Mouse (Mus musculus): ENCODE data around the gene Adm2. TPM values are rescaled to one million over a fixed set of nuclear protein-coding genes. Genes with fewer than 3 reads are reported as not detected.

The Adm2 gene
- polyA plus RNA-seq, 1 experiment from 2014 or later, result not detected

DNA sequence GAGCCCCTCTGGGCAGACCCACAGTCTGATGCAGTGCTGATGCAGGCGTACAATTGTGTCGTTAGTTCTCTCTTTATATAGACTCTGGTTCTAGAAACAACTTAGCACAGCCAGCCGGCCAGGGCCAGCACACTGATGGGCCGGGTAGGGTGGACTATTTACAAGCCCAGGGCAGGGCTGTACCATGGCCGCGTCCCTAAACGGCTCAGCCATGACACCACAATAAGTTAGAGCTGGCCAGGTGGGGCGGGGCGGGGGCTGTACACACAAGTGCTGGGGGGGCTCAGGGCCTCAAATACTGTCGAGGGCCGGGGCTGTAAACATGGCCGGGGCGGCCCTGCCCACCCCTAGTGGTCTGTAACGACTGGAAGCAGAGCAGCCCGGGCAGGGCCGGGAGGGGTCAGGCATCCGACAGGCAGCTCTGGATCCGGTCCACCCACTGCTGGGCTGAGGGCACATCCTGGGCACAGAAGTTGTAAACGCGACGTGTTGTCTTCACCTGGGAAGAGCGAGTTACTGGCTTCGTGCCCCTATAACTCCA, 34.2 kb upstream of the Adm2 start:
- Histone ChIP-seq H3K27ac (ENCODE audit: low read length) (no peak overlapping the region), H3K36me3 (ENCODE audit: control insufficient read depth, insufficient read depth, low read length) (peaks cover 39% of the 10 kb centered on the region), H3K4me1 (ENCODE audit: control insufficient read depth, insufficient read depth, low read length) (no peaks in the 10 kb centered on the region), H3K9me3 (ENCODE audit: control insufficient read depth, low read depth, low read length) (no peaks in the 10 kb centered on the region), H3K4me2 (replicated peaks; ENCODE audit: low read depth, low read length) (no peak overlapping the region), H3K9ac (replicated peaks; ENCODE audit: low read depth, low read length) (no peak overlapping the region), H3K27me3 (ENCODE audit: control insufficient read depth, insufficient read depth, low read length) (no peaks in the 10 kb centered on the region), H3K4me3 (ENCODE audit: low read depth, low read length) (no peak overlapping the region)
- ATAC-seq (ENCODE audit: insufficient number of reproducible peaks, insufficient read depth, low FRiP score, low read depth), result no peak
- 87% methylated on average over 23 of the region's 23 CpGs for WGBS

DNA sequence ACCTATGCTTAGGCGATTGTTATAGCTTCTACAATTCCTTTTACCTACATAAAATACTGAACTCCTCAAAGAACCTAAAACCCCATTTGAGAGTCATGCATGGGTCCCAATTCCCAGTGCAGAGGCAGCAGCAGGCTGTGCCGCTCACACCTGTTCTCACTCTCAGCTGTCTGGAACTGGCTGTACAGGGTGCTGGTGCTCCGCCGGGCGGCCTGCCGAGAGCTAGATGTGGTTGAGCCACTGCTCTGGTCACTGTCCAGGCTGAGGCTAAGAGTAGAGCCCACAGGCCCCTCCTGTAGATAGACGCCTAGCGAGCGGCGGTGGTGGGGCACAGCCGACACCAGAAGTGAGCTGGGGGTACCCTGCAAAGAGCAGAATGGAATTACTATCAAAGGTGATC, 33.1 kb upstream of the Adm2 start:
- no peak overlapping the region for H3K4me2 ChIP-seq (replicated peaks; ENCODE audit: low read depth, low read length)
- 94% methylated on average over 11 of the region's 11 CpGs for WGBS
- no peak overlapping the region for H3K27ac ChIP-seq (ENCODE audit: low read length)
- no peaks in the 10 kb centered on the region for H3K9me3 ChIP-seq (ENCODE audit: control insufficient read depth, low read depth, low read length)
- H3K27me3 ChIP-seq (ENCODE audit: control insufficient read depth, insufficient read depth, low read length), result no peaks in the 10 kb centered on the region
- H3K36me3 ChIP-seq (ENCODE audit: control insufficient read depth, insufficient read depth, low read length), result peaks cover 51% of the 10 kb centered on the region
- H3K4me1 ChIP-seq (ENCODE audit: control insufficient read depth, insufficient read depth, low read length), result no peaks in the 10 kb centered on the region
- no peak for ATAC-seq (ENCODE audit: insufficient number of reproducible peaks, insufficient read depth, low FRiP score, low read depth)
- no peak overlapping the region for H3K4me3 ChIP-seq (ENCODE audit: low read depth, low read length)
- no peak overlapping the region for H3K9ac ChIP-seq (replicated peaks; ENCODE audit: low read depth, low read length)

DNA sequence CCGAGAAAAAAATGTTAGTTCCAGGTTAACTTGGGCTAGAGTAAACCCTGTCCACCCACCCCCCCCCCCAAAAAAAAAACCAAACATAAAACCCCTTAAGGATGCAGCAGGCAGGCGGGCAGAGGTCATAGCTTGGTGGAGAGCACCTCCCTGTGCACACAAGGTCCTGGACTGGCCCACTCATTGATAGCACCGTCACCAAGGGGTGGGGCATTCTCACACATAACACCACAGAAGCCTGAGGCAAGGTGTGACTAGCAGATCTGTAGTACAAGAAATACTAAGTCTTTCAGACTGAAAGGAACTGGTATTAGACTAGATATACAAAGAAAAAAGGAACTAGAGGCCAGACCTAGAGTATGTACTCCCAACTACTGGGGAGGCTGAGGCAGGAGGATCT, 31.0 kb upstream of the Adm2 start:
- Histone ChIP-seq H3K4me2 (replicated peaks; ENCODE audit: low read depth, low read length) (no peak overlapping the region), H3K9ac (replicated peaks; ENCODE audit: low read depth, low read length) (no peak overlapping the region), H3K4me3 (ENCODE audit: low read depth, low read length) (no peak overlapping the region), H3K27me3 (ENCODE audit: control insufficient read depth, insufficient read depth, low read length) (no peaks in the 10 kb centered on the region), H3K4me1 (ENCODE audit: control insufficient read depth, insufficient read depth, low read length) (no peaks in the 10 kb centered on the region), H3K36me3 (ENCODE audit: control insufficient read depth, insufficient read depth, low read length) (peaks cover 67% of the 10 kb centered on the region), H3K27ac (ENCODE audit: low read length) (no peak overlapping the region), H3K9me3 (ENCODE audit: control insufficient read depth, low read depth, low read length) (no peaks in the 10 kb centered on the region)
- no peak for ATAC-seq (ENCODE audit: insufficient number of reproducible peaks, insufficient read depth, low FRiP score, low read depth)
- 77% methylated on average over 3 of the region's 3 CpGs for WGBS

DNA sequence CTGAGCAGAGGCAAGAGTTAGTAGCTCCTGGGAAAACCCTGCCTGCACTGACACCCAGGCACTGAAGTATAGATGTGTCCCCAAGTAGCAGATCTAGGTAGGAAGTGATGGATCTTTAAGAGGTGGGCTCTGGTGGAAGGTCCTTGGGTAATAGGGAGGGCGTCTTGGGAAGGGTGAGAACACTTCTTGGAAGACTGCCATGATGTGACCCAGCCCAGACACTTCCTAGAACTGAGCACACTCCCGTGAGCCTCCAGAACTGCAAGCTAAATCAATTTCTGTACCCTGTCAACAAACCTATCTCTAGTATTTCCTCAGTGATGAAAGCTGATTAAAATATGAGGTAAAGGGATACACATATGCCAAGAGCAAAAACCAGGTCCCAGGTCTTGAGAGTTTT, 29.7 kb upstream of the Adm2 start:
- H3K4me1 ChIP-seq (ENCODE audit: control insufficient read depth, insufficient read depth, low read length), result no peaks in the 10 kb centered on the region
- H3K9ac ChIP-seq (replicated peaks; ENCODE audit: low read depth, low read length), result no peak overlapping the region
- 65% methylated on average over 2 of the region's 2 CpGs for WGBS
- no peak overlapping the region for H3K4me2 ChIP-seq (replicated peaks; ENCODE audit: low read depth, low read length)
- peaks cover 68% of the 10 kb centered on the region for H3K36me3 ChIP-seq (ENCODE audit: control insufficient read depth, insufficient read depth, low read length)
- no peak for ATAC-seq (ENCODE audit: insufficient number of reproducible peaks, insufficient read depth, low FRiP score, low read depth)
- H3K4me3 ChIP-seq (ENCODE audit: low read depth, low read length), result no peak overlapping the region
- no peaks in the 10 kb centered on the region for H3K9me3 ChIP-seq (ENCODE audit: control insufficient read depth, low read depth, low read length)
- no peaks in the 10 kb centered on the region for H3K27me3 ChIP-seq (ENCODE audit: control insufficient read depth, insufficient read depth, low read length)
- H3K27ac ChIP-seq (ENCODE audit: low read length), result no peak overlapping the region

DNA sequence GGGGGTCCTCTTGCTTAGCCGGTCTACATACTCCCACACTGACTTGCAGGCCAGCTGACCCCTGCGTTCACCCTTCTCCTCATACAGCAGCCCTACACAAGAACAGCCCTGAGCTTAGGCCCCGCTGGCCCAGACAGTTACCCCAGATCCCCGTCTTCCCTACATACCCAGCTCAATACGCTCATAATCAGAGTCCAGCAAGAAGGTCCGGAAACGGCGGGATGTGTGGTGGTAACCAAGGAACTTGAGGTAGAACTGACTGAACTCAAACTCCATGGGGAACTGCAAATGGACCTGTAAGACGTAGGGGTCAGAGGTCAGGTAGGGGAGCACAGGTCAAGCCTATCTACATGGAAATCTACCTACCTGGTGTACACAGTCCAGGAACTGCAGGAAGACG, 28.7 kb upstream of the Adm2 start:
- Histone ChIP-seq H3K27me3 (ENCODE audit: control insufficient read depth, insufficient read depth, low read length) (no peaks in the 10 kb centered on the region), H3K4me2 (replicated peaks; ENCODE audit: low read depth, low read length) (no peak overlapping the region), H3K27ac (ENCODE audit: low read length) (no peak overlapping the region), H3K4me1 (ENCODE audit: control insufficient read depth, insufficient read depth, low read length) (no peaks in the 10 kb centered on the region), H3K9ac (replicated peaks; ENCODE audit: low read depth, low read length) (no peak overlapping the region), H3K9me3 (ENCODE audit: control insufficient read depth, low read depth, low read length) (no peaks in the 10 kb centered on the region), H3K36me3 (ENCODE audit: control insufficient read depth, insufficient read depth, low read length) (peaks cover 64% of the 10 kb centered on the region), H3K4me3 (ENCODE audit: low read depth, low read length) (no peak overlapping the region)
- 94% methylated on average over 10 of the region's 10 CpGs for WGBS
- no peak; the same call in 1 of the 2 replicates for ATAC-seq (ENCODE audit: insufficient number of reproducible peaks, insufficient read depth, low FRiP score, low read depth)

DNA sequence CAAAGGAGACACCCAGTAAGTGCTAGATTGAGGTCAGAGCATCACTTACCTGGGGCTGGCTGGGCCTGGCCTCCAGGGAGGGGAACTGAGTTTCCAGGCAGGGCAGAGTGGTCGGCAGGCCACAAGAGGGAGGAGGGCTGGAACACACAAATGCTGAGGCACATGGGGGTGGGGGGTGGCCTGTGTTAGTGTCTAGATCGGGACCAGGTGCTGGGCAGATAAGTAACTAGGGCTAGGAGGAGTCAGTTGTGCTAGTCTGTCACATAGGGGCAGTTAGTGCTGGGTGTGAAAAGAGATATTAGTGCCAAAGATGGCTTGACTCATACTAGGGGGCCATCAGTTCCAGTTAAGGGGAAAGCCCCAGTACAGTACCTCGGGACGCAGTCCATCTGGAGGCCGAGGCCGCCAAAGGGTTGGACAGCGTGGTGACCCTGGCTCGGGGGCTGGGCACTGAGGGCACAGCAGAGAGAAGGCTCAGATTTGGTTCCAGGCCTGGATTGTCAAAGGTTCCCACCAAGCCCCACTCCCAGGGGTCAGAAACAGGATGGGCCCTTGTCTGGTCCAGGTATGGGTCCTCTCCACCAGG, 26.8 kb upstream of the Adm2 start:
- Histone ChIP-seq H3K36me3 (ENCODE audit: control insufficient read depth, insufficient read depth, low read length) (peaks cover 66% of the 10 kb centered on the region), H3K4me3 (ENCODE audit: low read depth, low read length) (no peak overlapping the region), H3K9me3 (ENCODE audit: control insufficient read depth, low read depth, low read length) (no peaks in the 10 kb centered on the region), H3K27me3 (ENCODE audit: control insufficient read depth, insufficient read depth, low read length) (no peaks in the 10 kb centered on the region), H3K4me2 (replicated peaks; ENCODE audit: low read depth, low read length) (no peak overlapping the region), H3K4me1 (ENCODE audit: control insufficient read depth, insufficient read depth, low read length) (no peaks in the 10 kb centered on the region), H3K9ac (replicated peaks; ENCODE audit: low read depth, low read length) (no peak overlapping the region), H3K27ac (ENCODE audit: low read length) (no peak overlapping the region)
- no peak for ATAC-seq (ENCODE audit: insufficient number of reproducible peaks, insufficient read depth, low FRiP score, low read depth)
- 87% methylated on average over 8 of the region's 8 CpGs for WGBS

DNA sequence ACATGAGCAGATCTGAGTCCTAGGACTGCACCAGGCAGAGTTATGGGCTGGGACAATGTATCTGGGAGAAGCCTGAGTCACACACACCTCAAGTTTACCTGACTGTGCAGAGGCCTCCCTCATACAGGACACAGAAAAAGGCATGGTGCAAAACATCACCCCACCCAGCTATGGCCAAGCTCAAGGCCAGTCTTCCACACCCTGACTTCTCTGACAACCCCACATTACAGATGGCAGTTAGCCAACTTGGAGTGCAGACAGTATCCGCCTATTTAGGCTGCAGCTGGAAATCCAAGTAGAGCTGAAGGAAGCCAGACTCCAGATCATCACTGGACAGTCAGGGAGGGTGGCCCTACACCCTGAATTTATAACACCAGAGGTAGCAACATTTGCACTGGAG, 26.1 kb upstream of the Adm2 start:
- ATAC-seq (ENCODE audit: insufficient number of reproducible peaks, insufficient read depth, low FRiP score, low read depth), result no peak
- no peak overlapping the region for H3K4me2 ChIP-seq (replicated peaks; ENCODE audit: low read depth, low read length)
- H3K27ac ChIP-seq (ENCODE audit: low read length), result no peak overlapping the region
- no peaks in the 10 kb centered on the region for H3K27me3 ChIP-seq (ENCODE audit: control insufficient read depth, insufficient read depth, low read length)
- 56% methylated on average over 1 of the region's 1 CpGs for WGBS
- H3K36me3 ChIP-seq (ENCODE audit: control insufficient read depth, insufficient read depth, low read length), result peaks cover 70% of the 10 kb centered on the region
- H3K4me1 ChIP-seq (ENCODE audit: control insufficient read depth, insufficient read depth, low read length), result no peaks in the 10 kb centered on the region
- no peak overlapping the region for H3K9ac ChIP-seq (replicated peaks; ENCODE audit: low read depth, low read length)
- no peaks in the 10 kb centered on the region for H3K9me3 ChIP-seq (ENCODE audit: control insufficient read depth, low read depth, low read length)
- H3K4me3 ChIP-seq (ENCODE audit: low read depth, low read length), result no peak overlapping the region

DNA sequence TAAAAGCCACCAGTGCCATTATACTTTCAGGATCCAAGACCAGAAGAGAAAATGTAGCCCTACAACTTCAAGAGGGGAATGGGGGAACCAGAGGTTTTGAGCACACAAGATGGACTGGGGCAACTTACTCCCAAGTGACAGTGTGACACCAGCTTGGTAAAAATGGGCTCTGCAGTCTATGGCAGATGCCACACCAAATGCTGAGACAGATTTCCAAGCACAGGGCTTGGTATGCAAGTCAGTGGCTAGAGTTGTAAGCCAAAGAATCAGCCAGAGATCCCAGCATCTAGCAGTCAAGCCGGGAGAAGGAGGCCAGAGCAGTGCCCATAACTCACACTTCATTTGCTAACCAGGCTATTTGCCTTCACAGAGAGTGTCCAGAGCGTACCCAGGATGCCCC, 24.8 kb upstream of the Adm2 start:
- Histone ChIP-seq H3K9me3 (ENCODE audit: control insufficient read depth, low read depth, low read length) (no peaks in the 10 kb centered on the region), H3K36me3 (ENCODE audit: control insufficient read depth, insufficient read depth, low read length) (peaks cover 78% of the 10 kb centered on the region), H3K4me1 (ENCODE audit: control insufficient read depth, insufficient read depth, low read length) (no peaks in the 10 kb centered on the region), H3K9ac (replicated peaks; ENCODE audit: low read depth, low read length) (no peak overlapping the region), H3K4me2 (replicated peaks; ENCODE audit: low read depth, low read length) (no peak overlapping the region), H3K27ac (ENCODE audit: low read length) (no peak overlapping the region), H3K27me3 (ENCODE audit: control insufficient read depth, insufficient read depth, low read length) (no peaks in the 10 kb centered on the region), H3K4me3 (ENCODE audit: low read depth, low read length) (no peak overlapping the region)
- ATAC-seq (ENCODE audit: insufficient number of reproducible peaks, insufficient read depth, low FRiP score, low read depth), result no peak
- 93% methylated on average over 2 of the region's 2 CpGs for WGBS

DNA sequence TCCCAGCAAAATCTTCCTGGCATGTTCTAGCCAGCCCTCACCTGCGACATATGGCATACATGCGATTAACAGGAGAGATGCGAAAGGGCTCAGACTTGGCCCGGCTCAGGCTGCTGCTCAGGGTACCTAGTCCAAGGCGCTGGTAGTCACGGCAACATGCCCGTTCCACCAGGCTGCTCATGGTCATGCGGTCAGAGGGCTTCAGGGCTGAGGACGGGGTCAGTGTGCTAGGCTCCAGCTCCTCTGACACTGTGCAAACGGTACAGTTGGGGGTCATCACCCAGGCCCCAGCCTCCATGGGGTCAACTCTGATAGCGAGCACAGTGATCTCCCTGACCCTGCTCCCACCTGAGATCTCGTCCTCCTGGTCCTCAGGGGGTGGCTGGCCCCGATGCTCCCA, 22.3 kb upstream of the Adm2 start:
- Histone ChIP-seq H3K9ac (replicated peaks; ENCODE audit: low read depth, low read length) (no peak overlapping the region), H3K4me3 (ENCODE audit: low read depth, low read length) (no peak overlapping the region), H3K4me1 (ENCODE audit: control insufficient read depth, insufficient read depth, low read length) (no peaks in the 10 kb centered on the region), H3K9me3 (ENCODE audit: control insufficient read depth, low read depth, low read length) (no peaks in the 10 kb centered on the region), H3K36me3 (ENCODE audit: control insufficient read depth, insufficient read depth, low read length) (peaks cover 71% of the 10 kb centered on the region), H3K27me3 (ENCODE audit: control insufficient read depth, insufficient read depth, low read length) (no peaks in the 10 kb centered on the region), H3K27ac (ENCODE audit: low read length) (no peak overlapping the region), H3K4me2 (replicated peaks; ENCODE audit: low read depth, low read length) (no peak overlapping the region)
- 92% methylated on average over 13 of the region's 13 CpGs for WGBS
- no peak for ATAC-seq (ENCODE audit: insufficient number of reproducible peaks, insufficient read depth, low FRiP score, low read depth)

Measured in stomach, embryonic 14.5 days (tissue).